Mouse (Mus musculus) thymus, adult 2 months (tissue): ENCODE data around the gene Apba2.

Source experiments
- CTCF ChIP-seq: fragments of 200-500 bp; IDR thresholded peaks from 2 replicates; pipeline ENCODE4 v1.5.1; 2012; ENCODE audit warnings: mild to moderate bottlenecking, control low read depth, low read length, moderate library complexity, borderline replicate concordance; ENCODE audit not compliant: control insufficient read depth, poor library complexity, insufficient read depth; ENCODE audit errors: extremely low read depth
- POLR2A ChIP-seq: fragments of 200-500 bp; IDR thresholded peaks from 2 replicates; pipeline ENCODE4 v1.6.1; 2012; ENCODE audit warnings: mild to moderate bottlenecking, low read length, control low read depth, moderate library complexity; ENCODE audit not compliant: control insufficient read depth, poor library complexity, insufficient read depth; ENCODE audit errors: extremely low read depth

DNA sequence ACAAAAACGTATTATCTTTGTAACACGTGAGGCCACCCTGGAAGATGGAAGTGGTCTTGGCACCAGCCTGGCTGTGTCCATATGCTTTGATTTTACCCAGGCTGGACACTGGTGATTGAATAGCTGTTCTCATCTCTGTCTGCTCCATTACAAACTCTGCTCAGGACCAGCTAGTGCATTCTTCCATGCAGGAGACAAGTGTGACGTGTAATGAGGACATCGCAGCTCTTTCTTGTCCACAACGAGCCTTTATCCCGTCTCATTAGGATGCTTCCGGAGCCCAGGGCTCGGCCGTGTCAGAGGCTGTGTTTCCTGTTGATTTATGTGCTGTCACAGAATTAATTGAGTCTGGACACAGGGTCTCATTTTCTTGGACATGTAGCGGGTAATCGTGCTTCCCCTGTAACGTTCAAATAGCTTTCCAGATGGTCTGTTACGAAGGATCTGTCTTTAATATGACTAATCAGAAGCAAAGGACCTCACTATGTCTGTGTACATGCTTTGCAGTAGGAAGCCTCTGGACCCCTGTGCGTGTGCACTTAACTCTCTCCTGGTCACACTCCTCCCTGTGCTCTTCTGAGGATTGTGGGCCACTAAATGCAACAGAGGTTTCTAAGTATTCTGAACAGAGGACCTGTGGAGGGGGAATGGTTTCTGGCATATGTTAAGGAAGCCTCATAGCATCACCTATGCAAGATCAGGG is 186.8 kb downstream of the Apba2 start:
- TF ChIP-seq CTCF (no peak), POLR2A (no peak)
